Comparison of ENCODE assay signal across 28 mouse cellular contexts in the genomic region with DNA sequence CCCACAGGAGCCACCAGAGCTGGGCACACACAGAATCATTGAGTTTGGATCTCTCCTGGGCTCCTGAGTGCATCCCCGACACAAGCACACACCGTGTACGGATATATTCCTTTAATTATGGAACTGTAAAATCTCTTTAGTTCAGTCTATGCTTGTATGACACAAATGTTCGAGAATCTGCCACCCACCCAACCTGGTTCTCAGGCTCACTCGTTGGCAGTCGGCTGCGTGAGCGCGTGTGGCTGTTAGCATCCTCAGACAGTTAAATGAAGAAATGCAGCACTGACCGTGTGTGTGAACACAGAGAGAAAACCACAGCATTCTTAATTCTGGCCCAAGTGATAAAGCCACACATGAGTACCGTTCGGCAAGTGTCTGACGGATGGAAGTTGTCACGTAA.
A peak's percentile ranks its signal among the peaks of the same experiment; 100 is the strongest.
DNase-seq lines count a peak whose midpoint lies in the region; ATAC-seq and TF ChIP-seq lines count a peak whose summit lies in the region.
"Had no signal": no experiment of that assay in that cellular context is flagged by ENCODE, and none has a peak within 500 bp of the region (broad histone marks: within the 10 kb centered on the region; RNA-seq: fewer than 3 reads in every experiment).

No protein-coding gene starts in this region.

- 85% methylated on average over 14 of the region's 14 CpGs for WGBS in lung, postnatal 0 days
- 79% methylated on average over 14 of the region's 14 CpGs for WGBS in liver, embryonic 12.5 days (ENCODE audit: insufficient replicate concordance)

- TF ChIP-seq EP300 in lung, postnatal 0 days (IDR thresholded peaks at IDR 0.05) = no peak

- H3K4me3 ChIP-seq in lung, postnatal 0 days (ENCODE audit: low read depth, low read length) = no peak overlapping the region
- no peak overlapping the region for H3K4me3 ChIP-seq in liver, embryonic 12.5 days
- H3K4me3 ChIP-seq: forebrain, embryonic 13.5 days; limb, embryonic 13.5 days; midbrain, embryonic 15.5 days; neural tube, embryonic 15.5 days had no signal

- no peak for ATAC-seq in lung, postnatal 0 days
- ATAC-seq in liver, embryonic 12.5 days = no peak
- ATAC-seq: forebrain, embryonic 13.5 days; hindbrain, embryonic 16.5 days; midbrain, embryonic 15.5 days had no signal

- intact Hi-C loops in left cerebral cortex, postnatal 10 days (cut with DNase I) = loop anchor here (10.0 kb wide), 1 partner anchor 748 kb away; no protein-coding TSS in a partner anchor

- no peak overlapping the region for H3K9ac ChIP-seq in lung, postnatal 0 days (replicated peaks; ENCODE audit: low read depth)
- no peak overlapping the region for H3K9ac ChIP-seq in liver, embryonic 12.5 days
- H3K9ac ChIP-seq: forebrain, embryonic 13.5 days; limb, embryonic 13.5 days; midbrain, embryonic 15.5 days; neural tube, embryonic 15.5 days had no signal

- no peak overlapping the region for H3K4me2 ChIP-seq in lung, postnatal 0 days (replicated peaks; ENCODE audit: low read depth, low read length)
- H3K4me2 ChIP-seq in liver, embryonic 12.5 days = no peak overlapping the region
- H3K4me2 ChIP-seq: forebrain, embryonic 13.5 days; limb, embryonic 13.5 days; liver, embryonic 11.5 days; midbrain, embryonic 15.5 days; neural tube, embryonic 15.5 days had no signal

- H3K27me3 ChIP-seq in lung, postnatal 0 days (replicated peaks; ENCODE audit: insufficient read depth, low read length) = no peaks in the 10 kb centered on the region
- no peaks in the 10 kb centered on the region for H3K27me3 ChIP-seq in liver, embryonic 12.5 days (replicated peaks)
- H3K27me3 ChIP-seq: forebrain, embryonic 13.5 days; midbrain, embryonic 15.5 days; neural tube, embryonic 15.5 days had no signal

- H3K27ac ChIP-seq in lung, postnatal 0 days (ENCODE audit: low read length) = no peak overlapping the region
- no peak overlapping the region for H3K27ac ChIP-seq in liver, embryonic 12.5 days
- H3K27ac ChIP-seq: forebrain, embryonic 13.5 days; limb, embryonic 13.5 days; midbrain, embryonic 15.5 days; neural tube, embryonic 15.5 days had no signal

- no peaks in the 10 kb centered on the region for H3K9me3 ChIP-seq in lung, postnatal 0 days (ENCODE audit: low read length)
- no peaks in the 10 kb centered on the region for H3K9me3 ChIP-seq in liver, embryonic 12.5 days (replicated peaks)
- H3K9me3 ChIP-seq: forebrain, embryonic 13.5 days; limb, embryonic 13.5 days; midbrain, embryonic 15.5 days; neural tube, embryonic 15.5 days had no signal

- no peaks in the 10 kb centered on the region for H3K4me1 ChIP-seq in lung, postnatal 0 days (ENCODE audit: insufficient read depth, low read depth, low read length)
- H3K4me1 ChIP-seq in liver, embryonic 12.5 days = no peaks in the 10 kb centered on the region
- H3K4me1 ChIP-seq: forebrain, embryonic 13.5 days had no signal

- no peaks in the 10 kb centered on the region for H3K36me3 ChIP-seq in lung, postnatal 0 days (ENCODE audit: insufficient read depth, low read length)
- H3K36me3 ChIP-seq in liver, embryonic 12.5 days = no peaks in the 10 kb centered on the region
- H3K36me3 ChIP-seq: G1E; limb, embryonic 13.5 days; midbrain, embryonic 15.5 days; neural tube, embryonic 15.5 days had no signal

- no peak for TF ChIP-seq CTCF in lung, postnatal 0 days (IDR thresholded peaks at IDR 0.05)

- DNase-seq in frontal cortex, adult 2 months (ENCODE audit: extremely low spot score in 1 of 2, low spot score in 1 of 2) = peak; percentile 44 to 74
- no peak for DNase-seq in frontal cortex, postnatal 14 days (ENCODE audit: low spot score in 2 of 2)
- DNase-seq in left cerebral cortex, adult 18-20 months (ENCODE audit: low spot score in 2 of 2) = peak; percentile 48 to 75
- no peak for DNase-seq in left cerebral cortex, postnatal 10 days (ENCODE audit: extremely low spot score in 1 of 2, low spot score in 2 of 2)
- DNase-seq in right cerebral cortex, postnatal 10 days (ENCODE audit: low spot score in 2 of 2) = peak; percentile 73 to 77
- DNase-seq in lung, postnatal 0 days (ENCODE audit: low spot score) = no peak
- DNase-seq: adrenal gland, adult 8-10 months; cerebellum, adult 11 months; cerebellum, adult 9-10 months; cerebellum, postnatal 36 days; gastrocnemius, postnatal 14 days; heart, postnatal 14 days; kidney, adult 2 months; kidney, postnatal 36 days; lung, adult 2 months; lung, postnatal 14 days; retina, postnatal 1 day; spleen, adult 18-20 months; thymus, adult 18-20 months; thymus, postnatal 25 days had no signal

Comparison
In these comparisons a context has a peak if more than half of its experiments do, and no peak if none do; other contexts are left out.
1. DNase-seq: peak in frontal cortex, adult 2 months (2 of 2), left cerebral cortex, adult 18-20 months (2 of 2) and right cerebral cortex, postnatal 10 days (2 of 2); none in frontal cortex, postnatal 14 days (0 of 2), left cerebral cortex, postnatal 10 days (0 of 2) and lung, postnatal 0 days (single experiment).